Mouse (Mus musculus) cortical plate, adult 2 months (tissue): Measurements from ENCODE around the gene Lefty2.

ENCODE experiments used
- CTCF ChIP-seq: fragments of 200-500 bp; IDR thresholded peaks from 2 replicates; pipeline ENCODE4 v1.5.1; 2011; ENCODE audit warnings: mild to moderate bottlenecking, control low read depth, low read length; ENCODE audit not compliant: insufficient read depth; ENCODE audit errors: extremely low read depth
- POLR2A ChIP-seq: fragments of 200-500 bp; IDR thresholded peaks from 2 replicates; pipeline ENCODE4 v1.6.1; 2011; ENCODE audit warnings: mild to moderate bottlenecking, low read length, control low read depth; ENCODE audit not compliant: insufficient read depth; ENCODE audit errors: extremely low read depth

- TF ChIP-seq POLR2A (no peak), CTCF (no peak)
Observed at GRCm38 (mm10) chr1:180922273-180923048, 29.6 kb downstream of the Lefty2 start.
